Mouse (Mus musculus): ENCODE measurements around the gene Ano6. TPM values are rescaled to one million over a fixed set of nuclear protein-coding genes. Genes with fewer than 3 reads are reported as not detected.

Ano6 gene
- polyA plus RNA-seq, 2 experiments from 2014 or later: 34.8 to 54.6 TPM

DNA sequence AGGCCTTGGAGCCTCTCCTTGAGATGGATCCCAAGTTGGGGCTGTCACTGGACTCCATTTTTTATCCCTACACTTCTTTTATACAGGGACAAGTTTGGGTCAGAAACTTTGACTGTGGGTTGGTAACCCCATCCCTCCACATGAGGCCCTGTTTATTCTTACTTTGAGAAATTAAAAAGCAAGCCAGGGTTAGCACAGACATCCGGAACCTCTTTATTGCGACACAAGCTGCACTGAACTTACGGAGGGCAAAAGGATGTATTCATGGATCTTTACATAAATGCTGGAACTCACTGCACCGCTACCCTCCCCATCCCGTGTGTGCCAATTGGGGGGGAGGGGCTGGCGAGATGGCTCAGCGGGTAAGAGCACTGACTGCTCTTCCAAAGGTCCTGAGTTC, 105.1 kb downstream of the Ano6 start:
- no peak for ATAC-seq

DNA sequence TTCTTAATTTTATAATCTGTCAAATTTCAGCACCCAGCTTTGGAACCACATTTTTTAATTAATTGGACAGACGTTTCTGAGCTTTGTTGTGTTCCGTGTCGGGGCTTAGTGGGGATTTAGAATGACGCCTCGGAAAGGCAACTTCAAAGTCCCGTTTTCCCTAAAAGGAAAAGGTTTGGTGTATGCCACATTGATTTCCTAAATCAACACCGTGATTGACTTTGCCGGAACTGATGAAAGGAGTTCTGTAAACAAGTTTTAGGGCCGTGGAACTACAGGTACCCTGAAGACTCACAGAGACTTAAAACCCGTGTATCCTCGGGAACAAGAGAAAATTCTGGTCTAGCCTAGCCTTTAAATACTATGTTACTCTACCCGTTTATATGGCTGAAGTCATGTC, 107.0 kb downstream of the Ano6 start:
- ATAC-seq: no peak

- ATAC-seq: no peak
These were observed 107.8 kb downstream of the Ano6 start for GRCm38 (mm10) chr15:95898438-95898837.

DNA sequence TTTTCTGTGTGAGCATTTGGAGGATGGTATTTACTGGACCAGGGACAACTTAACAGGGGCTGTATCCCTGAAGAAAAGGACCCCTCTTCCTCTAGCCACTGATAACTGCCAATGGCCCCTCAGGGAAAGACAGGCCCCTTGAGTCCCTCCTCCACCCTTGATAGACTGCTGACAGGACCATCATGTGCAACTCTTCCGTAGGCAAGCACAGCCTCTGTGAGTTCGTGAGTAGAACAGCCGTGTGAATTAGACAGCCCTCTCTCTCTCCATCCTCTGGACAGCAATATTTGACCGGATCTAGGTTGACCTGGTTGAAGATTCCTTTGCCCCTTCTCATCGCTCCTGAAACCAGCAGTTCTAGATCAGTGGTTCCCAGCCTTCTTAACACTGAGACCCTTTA, 111.8 kb downstream of the Ano6 start:
- no peak for ATAC-seq

- ATAC-seq: no peak
These were observed 113.6 kb downstream of the Ano6 start for GRCm38 (mm10) chr15:95904247-95904646.

GRCm38 (mm10) chr15:95906017-95906749, 115.5 kb downstream of the Ano6 start:
- ATAC-seq: no peak

- ATAC-seq: no peak
These were observed 116.2 kb downstream of the Ano6 start for GRCm38 (mm10) chr15:95906891-95907290.

- ATAC-seq: no peak
These were observed 116.7 kb downstream of the Ano6 start for GRCm38 (mm10) chr15:95907337-95907736.

- no peak for ATAC-seq
These were observed 117.3 kb downstream of the Ano6 start for GRCm38 (mm10) chr15:95907909-95908308.

DNA sequence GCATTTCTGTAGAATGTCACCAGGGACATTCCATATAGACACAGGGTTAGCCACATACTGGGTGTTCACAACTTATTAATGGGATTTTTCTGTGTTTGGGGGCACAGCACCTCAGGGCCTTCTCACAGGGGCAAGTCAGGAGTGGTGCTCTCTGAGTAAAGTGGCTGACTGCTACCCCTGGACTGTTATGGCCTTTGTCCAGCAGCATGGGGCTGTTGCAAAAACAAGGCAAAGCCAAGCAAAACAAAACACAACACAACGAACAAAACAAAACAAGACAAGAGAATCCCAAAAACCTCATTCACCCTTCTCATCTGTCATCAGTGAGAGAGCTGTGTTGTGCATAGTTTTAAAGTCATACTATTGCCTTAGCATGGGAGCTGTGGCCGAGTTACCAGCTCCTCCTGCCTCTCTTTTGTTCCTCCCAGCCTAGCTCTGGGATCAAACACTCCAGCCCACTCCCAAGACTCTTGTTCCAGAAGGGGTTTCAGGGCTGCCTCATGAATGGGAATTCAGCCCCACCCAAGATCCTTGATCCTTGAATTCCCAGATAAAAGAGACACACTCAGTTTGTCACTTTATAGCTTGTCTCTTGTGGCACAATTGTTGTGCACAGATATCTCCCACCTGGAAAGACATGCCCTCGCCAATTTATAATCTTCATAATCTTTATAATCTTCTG, 119.6 kb downstream of the Ano6 start:
- no peak for ATAC-seq

- ATAC-seq: no peak
These were observed 124.3 kb downstream of the Ano6 start for GRCm38 (mm10) chr15:95914963-95915362.

GRCm38 (mm10) chr15:95915477-95915876, 124.8 kb downstream of the Ano6 start:
- no peak for ATAC-seq

DNA sequence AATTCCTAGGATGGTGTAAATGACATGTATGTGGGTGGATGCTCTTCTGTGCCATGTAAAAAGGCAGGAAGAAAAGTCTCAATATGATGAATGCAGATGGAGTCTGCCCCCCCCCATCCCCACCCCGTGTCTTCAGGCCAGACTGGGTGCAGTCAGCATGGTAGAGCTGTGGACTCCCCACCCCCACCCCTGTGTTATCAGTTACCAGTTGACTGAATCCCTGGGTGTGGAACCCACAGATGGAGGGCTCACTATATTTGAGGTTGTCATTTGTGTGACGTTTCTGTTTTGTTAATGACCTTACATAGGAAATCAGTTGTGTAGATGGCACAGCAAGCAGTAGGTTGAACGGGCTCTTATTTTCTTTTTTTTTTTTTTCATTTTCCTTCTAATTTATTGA, 126.7 kb downstream of the Ano6 start:
- ATAC-seq: no peak

DNA sequence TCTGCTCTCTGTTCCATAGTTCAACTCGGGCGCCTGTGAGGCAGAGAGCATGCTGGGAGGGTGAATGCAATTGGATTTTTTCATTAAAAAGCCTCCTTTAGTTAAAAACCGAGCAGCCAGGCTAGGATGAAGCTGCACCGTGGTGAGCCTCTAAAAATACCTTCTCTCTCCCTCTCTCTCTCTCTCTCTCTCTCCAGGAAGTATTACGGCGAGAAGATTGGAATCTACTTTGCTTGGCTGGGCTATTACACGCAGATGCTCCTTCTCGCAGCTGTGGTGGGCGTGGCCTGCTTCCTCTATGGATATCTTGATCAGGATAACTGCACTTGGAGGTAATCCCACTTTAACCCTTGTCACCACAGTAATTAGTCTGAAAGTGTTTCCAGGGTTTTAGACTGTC, 129.4 kb downstream of the Ano6 start:
- ATAC-seq: no peak

DNA sequence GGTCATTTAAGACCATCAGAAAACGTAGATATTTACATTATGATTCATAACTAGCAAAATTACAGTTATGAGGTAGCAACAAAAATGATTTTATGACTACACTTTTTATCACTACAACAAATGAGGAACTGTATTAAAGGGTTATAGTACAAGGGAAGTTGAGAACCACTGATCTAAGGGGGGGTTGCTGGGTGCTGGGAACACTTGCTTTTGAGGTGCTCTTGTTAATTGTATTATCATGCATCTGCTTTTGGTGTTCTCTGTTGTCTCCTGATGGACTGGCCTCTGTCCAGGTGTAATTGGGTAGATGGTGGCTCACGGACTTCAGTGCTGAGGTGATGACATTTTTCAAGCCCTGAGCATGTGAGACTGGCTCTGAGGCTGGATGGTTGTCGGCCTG, 130.4 kb downstream of the Ano6 start:
- no peak for ATAC-seq

DNA sequence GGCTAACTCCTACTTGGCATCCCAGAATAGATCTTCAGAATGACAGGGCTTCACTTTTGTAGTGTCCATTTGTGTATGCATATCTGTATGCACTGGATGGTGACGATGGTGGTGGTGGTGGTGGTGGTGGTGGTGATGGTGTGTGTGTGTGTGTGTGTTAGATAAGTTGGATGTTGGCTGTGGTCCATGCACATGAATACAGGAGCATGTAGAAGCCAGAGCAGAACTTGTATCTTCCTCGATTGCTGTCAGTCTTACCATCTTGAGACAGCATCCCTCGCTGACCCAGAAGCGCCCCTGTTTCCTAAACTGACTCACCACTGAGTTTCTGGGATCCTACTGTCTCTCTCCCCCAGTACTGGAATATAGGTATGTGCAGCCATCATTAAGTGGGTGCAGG, 131.0 kb downstream of the Ano6 start:
- no peak for ATAC-seq

GRCm38 (mm10) chr15:95922558-95922957, 131.9 kb downstream of the Ano6 start:
- no peak for ATAC-seq

DNA sequence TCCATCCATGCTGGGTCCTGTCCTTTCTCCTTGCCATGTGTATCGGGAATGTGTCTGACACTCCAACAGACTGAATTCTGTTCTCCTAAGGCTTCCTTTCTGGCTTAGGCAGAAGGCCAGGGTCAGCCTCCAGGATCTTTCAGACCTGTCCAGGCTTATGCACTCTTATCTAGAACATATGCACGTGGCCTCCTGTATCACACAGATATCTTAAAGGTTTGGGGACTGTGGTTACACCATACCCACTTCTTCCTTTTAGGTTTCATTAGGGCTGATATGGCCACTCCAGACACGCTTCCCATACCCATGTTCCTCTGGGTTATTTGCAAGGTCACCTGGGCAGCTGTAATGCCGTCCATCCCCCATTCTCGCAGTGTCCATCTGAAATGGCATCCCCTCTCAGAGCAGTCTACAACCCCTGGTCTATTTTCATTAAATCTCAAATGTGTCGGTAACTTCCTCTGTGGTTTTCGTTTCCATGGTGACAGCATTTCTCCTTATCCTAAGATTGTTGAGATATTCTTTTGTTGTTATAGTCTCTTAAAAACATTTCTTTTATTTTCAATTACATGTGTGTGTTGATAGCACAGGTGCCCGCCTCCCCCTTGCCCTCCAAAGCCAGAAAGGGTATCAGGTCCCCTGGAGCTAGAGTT, 134.8 kb downstream of the Ano6 start:
- ATAC-seq: no peak

DNA sequence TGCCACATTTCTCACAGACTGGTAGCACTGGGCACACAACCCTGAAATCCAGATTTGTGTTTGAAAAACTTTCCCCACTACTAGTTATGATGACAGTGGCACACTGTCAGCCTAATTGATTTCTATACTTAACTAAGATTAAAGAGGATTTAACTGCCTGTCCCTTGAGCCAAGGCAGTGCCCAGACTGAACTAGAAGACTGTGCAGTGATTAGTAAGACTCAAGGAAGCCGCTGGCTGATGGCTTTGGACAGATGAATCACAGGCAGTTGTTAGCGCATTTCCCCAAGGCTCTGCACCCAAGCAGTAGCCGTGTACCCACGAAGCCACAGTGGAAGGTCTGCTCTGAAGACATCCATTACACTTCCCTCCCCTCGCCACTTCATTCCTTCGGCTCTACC, 138.4 kb downstream of the Ano6 start:
- ATAC-seq: no peak

GRCm38 (mm10) chr15:95931013-95931775, 140.6 kb downstream of the Ano6 start:
- no peak for ATAC-seq

GRCm38 (mm10) chr15:95932358-95932757, 141.7 kb downstream of the Ano6 start:
- ATAC-seq: no peak

GRCm38 (mm10) chr15:95935141-95935540, 144.5 kb downstream of the Ano6 start:
- no peak for ATAC-seq

DNA sequence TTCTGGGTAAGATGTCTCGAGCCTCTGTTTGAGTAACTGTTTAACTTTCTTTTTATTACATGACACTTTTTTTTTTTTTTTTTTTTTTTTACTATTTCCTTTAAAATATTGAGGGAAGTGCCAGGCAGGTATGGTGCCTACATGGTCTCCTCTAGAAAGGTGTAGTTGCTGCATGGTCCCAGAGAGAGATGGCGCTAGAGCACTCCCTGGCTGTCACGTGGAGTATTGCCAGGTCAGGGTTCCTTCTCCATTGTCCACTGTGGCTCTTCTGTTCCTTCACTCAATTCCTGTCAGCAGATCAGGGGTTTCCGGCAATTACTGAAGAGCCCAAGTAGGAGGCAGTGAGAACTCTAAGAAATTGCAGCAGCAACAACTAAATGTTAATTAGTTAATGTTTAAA, 152.8 kb downstream of the Ano6 start:
- no peak for ATAC-seq
